Mouse (Mus musculus): ENCODE data around the gene Msrb1.

- TF ChIP-seq POLR2A (IDR thresholded peaks at IDR 0.05; ENCODE audit: extremely low read depth, insufficient read depth, low read length) (no peak), CTCF (IDR thresholded peaks at IDR 0.05; ENCODE audit: extremely low read depth, insufficient read depth, low read length) (no peak)
Observed at GRCm38 (mm10) chr17:24707801-24708425, 28.5 kb upstream of the Msrb1 start.
